Mouse (Mus musculus) heart, embryonic 16.5 days (tissue): Measurements from ENCODE around the gene Gm43951. TPM values are rescaled to one million over a fixed set of nuclear protein-coding genes. Genes with fewer than 3 reads are reported as not detected.

Experiments used
- ATAC-seq: fragments of 200-750 bp; cut with Nextera tagmentation; replicated peaks from 2 replicates; pipeline ENCODE4 v1.8.0; 2017; ENCODE audit warnings: moderate number of reproducible peaks; ENCODE audit not compliant: insufficient read depth, low FRiP score; ENCODE audit errors: extremely low read depth
- H3K27ac ChIP-seq: fragments of 300-500 bp; sonication (generic); 2 replicates; pipeline ENCODE4 v1.5.1; 2014; ENCODE audit warnings: mild to moderate bottlenecking, low read length, control low read depth, moderate library complexity
- H3K27me3 ChIP-seq: fragments of 300-500 bp; sonication (generic); 2 replicates; pipeline ENCODE4 v1.6.1; 2014; ENCODE audit warnings: low read length, mixed read lengths; ENCODE audit not compliant: control insufficient read depth, insufficient read depth
- H3K36me3 ChIP-seq: fragments of 300-500 bp; sonication (generic); 2 replicates; pipeline ENCODE4 v1.6.1; 2014; ENCODE audit not compliant: control insufficient read depth, insufficient read depth
- H3K4me1 ChIP-seq: fragments of 300-500 bp; sonication (generic); 2 replicates; pipeline ENCODE4 v1.6.1; 2014; ENCODE audit warnings: low read length, mixed read lengths; ENCODE audit not compliant: control insufficient read depth, insufficient read depth
- H3K4me2 ChIP-seq: fragments of 300-500 bp; sonication (generic); 2 replicates; pipeline ENCODE4 v1.6.1; 2014; ENCODE audit warnings: low read depth, mild to moderate bottlenecking, control low read depth, low read length
- H3K4me3 ChIP-seq: fragments of 300-500 bp; sonication (generic); 2 replicates; pipeline ENCODE4 v1.5.1; 2014; ENCODE audit warnings: mild to moderate bottlenecking, control low read depth, low read length
- H3K9ac ChIP-seq: fragments of 300-500 bp; sonication (generic); 2 replicates; pipeline ENCODE4 v1.6.1; 2014; ENCODE audit warnings: low read length, control low read depth
- H3K9me3 ChIP-seq: fragments of 300-500 bp; sonication (generic); replicated peaks from 2 replicates; pipeline ENCODE4 v1.6.1; 2016; ENCODE audit warnings: low read length; ENCODE audit not compliant: control insufficient read depth
- WGBS: fragments of 180-500 bp; shearing (Covaris S2); extraction: QIAGEN DNeasy Blood & Tissue Kit; methylation state at CpG from one replicate; pipeline ENCODE4 v1.1.7; 2014; 5-methylcytosine and 5-hydroxymethylcytosine counted together
- polyA plus RNA-seq: library from polyadenylated mRNA; unstranded; fragments of >200 nt; fragmentation: Nextera tagmentation; extraction: Ambion mirVana; gene quantifications from 2 replicates; pipeline ENCODE4 v1.2.1, GENCODE M21; 2015

Gene Gm43951
- polyA plus RNA-seq, 1 experiment from 2014 or later, result 0.07 TPM

- H3K27me3 ChIP-seq, result no peaks in the 10 kb centered on the region
- H3K4me2 ChIP-seq, result no peak overlapping the region
- 76% methylated on average over 4 of the region's 4 CpGs for WGBS
- no peak overlapping the region for H3K27ac ChIP-seq
- H3K36me3 ChIP-seq, result peaks cover 24% of the 10 kb centered on the region; the same call in 1 of the 2 replicates
- no peaks in the 10 kb centered on the region for H3K4me1 ChIP-seq
- H3K9ac ChIP-seq, result no peak overlapping the region
- no peaks in the 10 kb centered on the region for H3K9me3 ChIP-seq
- H3K4me3 ChIP-seq, result no peak overlapping the region
- ATAC-seq, result no peak
These were observed 50.6 kb downstream of the Gm43951 start for GRCm38 (mm10) chr11:72155981-72156428.

- peaks cover 24% of the 10 kb centered on the region; the same call in 1 of the 2 replicates for H3K36me3 ChIP-seq
- 73% methylated on average over 11 of the region's 11 CpGs for WGBS
- no peaks in the 10 kb centered on the region for H3K27me3 ChIP-seq
- H3K9me3 ChIP-seq, result no peaks in the 10 kb centered on the region
- no peak overlapping the region for H3K4me3 ChIP-seq
- no peaks in the 10 kb centered on the region for H3K4me1 ChIP-seq
- H3K4me2 ChIP-seq, result no peak overlapping the region
- no peak overlapping the region for H3K9ac ChIP-seq
- ATAC-seq, result no peak
- no peak overlapping the region for H3K27ac ChIP-seq
These were observed 51.3 kb downstream of the Gm43951 start for GRCm38 (mm10) chr11:72155186-72155980.

Other genes with a start within 250 kb of the Gm43951 start
- 0.12 and 0.36 TPM in 2 replicates for gene Aipl1, start 169.3 kb downstream of the Gm43951 start, polyA plus RNA-seq
- gene Pimreg, start 164.8 kb downstream of the Gm43951 start, polyA plus RNA-seq, result 67.0 and 74.3 TPM in 2 replicates
- 0.18 and 0.45 TPM in 2 replicates for gene Pitpnm3, start 71.1 kb downstream of the Gm43951 start, polyA plus RNA-seq
- gene 4933427D14Rik, start 619 bp upstream of the Gm43951 start, polyA plus RNA-seq, result 7.5 and 9.2 TPM in 2 replicates
- 149 and 160 TPM in 2 replicates for gene Txndc17, start 707 bp upstream of the Gm43951 start, polyA plus RNA-seq
- 29.5 and 30.8 TPM in 2 replicates for gene Med31, start 8.8 kb upstream of the Gm43951 start, polyA plus RNA-seq
- 0.10 and 0.18 TPM in 2 replicates for gene Slc13a5, start 60.4 kb upstream of the Gm43951 start, polyA plus RNA-seq
- 8.5 and 14.4 TPM in 2 replicates for gene Xaf1, start 94.8 kb upstream of the Gm43951 start, polyA plus RNA-seq
- not detected in 2 replicates for gene Fbxo39, start 107.6 kb upstream of the Gm43951 start, polyA plus RNA-seq
- gene Tekt1, start 155.6 kb upstream of the Gm43951 start, polyA plus RNA-seq, result 1.7 and 2.5 TPM in 2 replicates
- gene Smtnl2, start 204.9 kb upstream of the Gm43951 start, polyA plus RNA-seq, result 115 and 121 TPM in 2 replicates
- gene Ggt6, start 228.7 kb upstream of the Gm43951 start, polyA plus RNA-seq, result 0.17 TPM in 1 of 2 replicates, not detected in the other
- gene Mybbp1a, start 234.5 kb upstream of the Gm43951 start, polyA plus RNA-seq, result 70.2 and 81.8 TPM in 2 replicates